Mouse (Mus musculus) embryonic fibroblast, embryonic 13.5 days (primary cell): ENCODE measurements at regions not wholly inside any gene's neighbourhood (a gene's known extent, or its start where the extent isn't known, plus 50 kb on each side); places are given as distances from the start of the nearest gene placed in this dataset.

Experiments
- CTCF ChIP-seq: IDR thresholded peaks from 2 replicates; pipeline ENCODE4 v1.5.1; 2011; ENCODE audit warnings: mild to moderate bottlenecking, control low read depth, low read length, moderate library complexity, borderline replicate concordance; ENCODE audit not compliant: insufficient read depth
- POLR2A ChIP-seq: IDR thresholded peaks from 2 replicates; pipeline ENCODE4 v1.6.1; 2011; ENCODE audit warnings: low read depth, mild to moderate bottlenecking, control low read depth, low read length, moderate library complexity

- TF ChIP-seq POLR2A (no peak), CTCF (no peak)
These were observed 242.7 kb upstream of the Prok2 start for GRCm38 (mm10) chr6:99968889-99969288.
